Mouse (Mus musculus): Measurements from ENCODE around the gene Mlh3. TPM values are rescaled to one million over a fixed set of nuclear protein-coding genes. Genes with fewer than 3 reads are reported as not detected.

Mlh3 gene
- total RNA-seq (2021) = 1 to 10 TPM; 7.9 to 9.5 TPM
- long read RNA-seq, experiment 1, partial matches to known transcripts = 0 of 4 reads
- long read RNA-seq, experiment 1, other reads (novel, unspliced or antisense) = 4 of 4 reads
- long read RNA-seq, experiment 2, full-length matches to known transcripts = 1 of 2 reads
- long read RNA-seq, experiment 2, partial matches to known transcripts = 0 of 2 reads
- long read RNA-seq, experiment 2, other reads (novel, unspliced or antisense) = 1 of 2 reads

- DNase-seq = peak; percentile 88
These were observed at the start of gene Mlh3 for GRCm38 (mm10) chr12:85270319-85270718. Gene Mlh3 (minus strand): TSS chr12:85270599.

- DNase-seq = peak in 1 of 2 experiments; percentile 31
These were observed 38.3 kb upstream of the Mlh3 start for GRCm38 (mm10) chr12:85308651-85309050.

- peak; percentile 86 to 92 for DNase-seq
These were observed 35.0 kb upstream of the Mlh3 start for GRCm38 (mm10) chr12:85305247-85305892.

- peak in 1 of 2 experiments; percentile 31 for DNase-seq
These were observed 34.3 kb upstream of the Mlh3 start for GRCm38 (mm10) chr12:85304725-85305124.

GRCm38 (mm10) chr12:85303256-85303655, 32.9 kb upstream of the Mlh3 start:
- DNase-seq = no peak

- no peak for DNase-seq
These were observed 28.4 kb upstream of the Mlh3 start for GRCm38 (mm10) chr12:85298835-85299180.

GRCm38 (mm10) chr12:85298127-85298834, 27.9 kb upstream of the Mlh3 start:
- DNase-seq = no peak

- DNase-seq = no peak
These were observed 27.1 kb upstream of the Mlh3 start for GRCm38 (mm10) chr12:85297345-85297997.

- DNase-seq = no peak
These were observed 26.5 kb upstream of the Mlh3 start for GRCm38 (mm10) chr12:85296915-85297314.

GRCm38 (mm10) chr12:85295506-85295905, 25.1 kb upstream of the Mlh3 start:
- DNase-seq = no peak

- DNase-seq = no peak
These were observed 22.5 kb upstream of the Mlh3 start for GRCm38 (mm10) chr12:85292906-85293305.

GRCm38 (mm10) chr12:85292288-85292687, 21.9 kb upstream of the Mlh3 start:
- no peak for DNase-seq

GRCm38 (mm10) chr12:85291541-85291940, 21.1 kb upstream of the Mlh3 start:
- DNase-seq = no peak

- DNase-seq = no peak
These were observed 20.2 kb upstream of the Mlh3 start for GRCm38 (mm10) chr12:85290633-85291032.

GRCm38 (mm10) chr12:85289157-85290000, 19.0 kb upstream of the Mlh3 start:
- peak; percentile 33 to 47 for DNase-seq

- peak; percentile 94 to 95 for DNase-seq
These were observed 18.2 kb upstream of the Mlh3 start, which contains the start of gene Zc2hc1c for GRCm38 (mm10) chr12:85288486-85289156. Gene Zc2hc1c (plus strand): TSS chr12:85288591.

- DNase-seq = peak; percentile 70 to 81
These were observed 17.5 kb upstream of the Mlh3 start, which contains the start of gene Acyp1 for GRCm38 (mm10) chr12:85287809-85288485. Gene Acyp1 (minus strand): TSS chr12:85288438.

- no peak for DNase-seq
These were observed 16.5 kb upstream of the Mlh3 start for GRCm38 (mm10) chr12:85286941-85287340.

GRCm38 (mm10) chr12:85284996-85285395, 14.6 kb upstream of the Mlh3 start:
- no peak for DNase-seq

GRCm38 (mm10) chr12:85284331-85284730, 13.9 kb upstream of the Mlh3 start:
- DNase-seq = no peak
